Mouse (Mus musculus) erythroblast, embryonic 14.5 days (primary cell): ENCODE measurements around the gene Zfp385a. TPM values are rescaled to one million over a fixed set of nuclear protein-coding genes. Genes with fewer than 3 reads are reported as not detected.

ENCODE experiments used
- H3K27me3 ChIP-seq: 2 replicates; pipeline ENCODE4 v1.6.1; 2012; ENCODE audit warnings: inconsistent platforms; ENCODE audit not compliant: control insufficient read depth
- H3K36me3 ChIP-seq: 2 replicates; pipeline ENCODE4 v1.6.1; 2012; ENCODE audit warnings: mild to moderate bottlenecking, inconsistent platforms; ENCODE audit not compliant: control insufficient read depth
- H3K4me1 ChIP-seq: 2 replicates; pipeline ENCODE4 v1.6.1; 2012; ENCODE audit warnings: inconsistent platforms; ENCODE audit not compliant: control insufficient read depth
- H3K4me3 ChIP-seq: replicated peaks from 2 replicates; pipeline ENCODE3; 2012; ENCODE audit warnings: moderate library complexity, mild to moderate bottlenecking, inconsistent platforms
- H3K9me3 ChIP-seq: 2 replicates; pipeline ENCODE4 v1.6.1; 2012; ENCODE audit warnings: low read length, inconsistent platforms, mixed read lengths; ENCODE audit not compliant: control insufficient read depth
- GATA1 ChIP-seq: IDR thresholded peaks from 2 replicates; pipeline ENCODE4 v1.6.1; 2012; ENCODE audit warnings: low read length, inconsistent platforms, mixed read lengths
- TAL1 ChIP-seq: IDR thresholded peaks from 3 replicates; pipeline ENCODE4 v1.6.1; 2012; ENCODE audit warnings: low read length, inconsistent platforms, mixed read lengths
- polyA plus RNA-seq: library from polyadenylated mRNA; stranded (reverse); fragments of >175 nt; gene quantifications from 2 replicates; pipeline ENCODE4 v1.2.3, GENCODE M21; 2012

The Zfp385a gene
- polyA plus RNA-seq, 1 experiment: 1.6 TPM

DNA sequence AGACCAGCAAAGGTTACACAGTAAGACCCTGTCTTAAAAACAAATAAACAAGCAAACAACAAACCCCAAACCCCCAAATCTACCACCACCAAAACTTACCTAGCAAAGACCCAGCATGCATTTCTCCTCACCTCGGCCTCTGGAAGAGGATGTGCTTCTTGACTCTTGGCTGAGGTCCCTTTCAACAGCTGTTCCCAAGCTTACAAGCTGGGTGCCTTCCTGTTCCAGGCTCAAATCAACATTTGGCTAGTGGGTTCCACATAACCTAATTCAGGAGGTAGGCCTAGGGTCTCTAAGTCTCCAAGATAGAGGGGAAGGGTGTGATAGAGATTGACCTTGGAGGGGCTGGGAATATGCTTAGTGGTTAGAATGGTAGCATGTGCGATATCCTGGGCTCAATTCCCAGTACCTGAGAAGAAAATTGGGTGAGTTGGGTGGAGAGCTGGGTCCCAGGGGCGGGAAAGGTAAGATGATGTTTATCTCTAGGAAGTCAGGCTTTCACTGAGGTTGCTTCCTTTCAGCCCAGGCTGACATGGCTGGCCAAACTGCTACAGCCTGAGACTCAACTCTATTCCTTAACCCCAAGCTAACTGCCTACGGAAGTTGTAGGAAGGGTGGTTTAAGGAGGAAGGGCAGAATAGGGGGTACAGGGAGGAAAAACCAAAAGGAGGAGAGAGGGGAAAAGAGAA lies 35.4 kb upstream of the Zfp385a start:
- H3K4me1 ChIP-seq: no peaks in the 10 kb centered on the region
- no peaks in the 10 kb centered on the region for H3K9me3 ChIP-seq
- H3K4me3 ChIP-seq: no peak overlapping the region
- TF ChIP-seq GATA1 (no peak), TAL1 (no peak)
- peaks cover 4% of the 10 kb centered on the region for H3K27me3 ChIP-seq
- H3K36me3 ChIP-seq: no peaks in the 10 kb centered on the region

DNA sequence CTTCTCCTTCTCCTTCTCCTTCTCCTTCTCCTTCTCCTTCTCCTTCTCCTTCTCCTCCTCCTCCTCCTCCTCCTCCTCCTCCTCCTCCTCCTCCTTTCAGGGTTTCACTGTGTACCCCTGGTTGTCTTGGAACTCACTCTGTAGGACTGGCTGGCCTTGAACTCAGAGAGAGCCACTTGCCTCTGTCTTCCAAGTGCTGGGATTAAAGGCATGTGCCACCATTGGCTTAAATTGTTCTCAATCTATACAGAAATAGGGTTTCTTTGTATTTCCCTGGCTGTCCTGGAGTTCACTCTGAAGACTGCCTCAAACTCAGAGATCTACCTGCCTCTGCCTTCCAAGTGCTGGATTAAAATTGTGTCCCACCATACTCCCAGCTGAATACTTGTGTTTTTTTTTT lies 32.6 kb upstream of the Zfp385a start:
- no peak for TF ChIP-seq GATA1
- TF ChIP-seq TAL1: no peak
- no peaks in the 10 kb centered on the region for H3K9me3 ChIP-seq
- H3K4me3 ChIP-seq: no peak overlapping the region
- peaks cover 16% of the 10 kb centered on the region for H3K27me3 ChIP-seq
- H3K4me1 ChIP-seq: no peaks in the 10 kb centered on the region
- H3K36me3 ChIP-seq: no peaks in the 10 kb centered on the region

DNA sequence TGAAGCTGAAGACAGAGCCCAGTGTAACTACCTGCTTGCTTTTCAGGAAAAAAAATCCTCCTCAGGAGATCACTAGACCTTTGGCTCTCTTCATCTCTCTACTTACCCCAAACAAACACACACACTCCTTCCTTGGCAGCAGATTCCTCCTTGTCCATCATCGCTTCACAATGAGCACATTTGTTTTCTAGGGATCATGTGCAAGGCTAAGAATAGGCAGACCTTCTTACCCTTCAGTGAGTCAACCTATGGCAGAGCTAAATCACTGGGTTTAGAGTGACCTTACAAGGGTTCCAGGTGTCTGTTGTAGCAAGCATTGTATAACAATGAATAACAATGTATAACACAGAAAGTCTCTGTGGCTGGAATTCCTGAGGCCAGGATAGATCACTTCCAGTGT lies 31.8 kb upstream of the Zfp385a start:
- Histone ChIP-seq H3K4me3 (no peak overlapping the region), H3K36me3 (no peaks in the 10 kb centered on the region), H3K27me3 (peaks cover 23% of the 10 kb centered on the region), H3K4me1 (peaks cover 3% of the 10 kb centered on the region), H3K9me3 (no peaks in the 10 kb centered on the region)
- TF ChIP-seq GATA1 (no peak), TAL1 (no peak)

DNA sequence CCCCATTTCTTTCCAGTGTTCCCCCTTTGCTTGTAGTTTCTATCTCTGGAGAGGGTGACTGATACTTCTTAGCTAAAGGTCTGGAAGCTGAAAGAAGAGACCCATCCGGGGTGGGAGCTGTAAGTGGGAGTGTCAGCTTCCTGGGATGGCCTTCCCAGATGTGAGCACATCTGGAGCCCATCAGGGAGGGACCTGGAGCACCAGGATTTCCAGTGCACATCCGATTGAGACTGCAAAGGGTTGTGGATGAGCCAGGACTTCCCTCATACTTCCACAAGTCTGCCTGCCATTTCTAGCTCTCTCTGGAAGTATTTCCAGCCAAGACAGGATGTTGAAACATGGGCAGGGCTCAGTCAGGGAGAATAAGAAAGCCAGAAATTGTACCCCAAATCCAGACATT lies 31.3 kb upstream of the Zfp385a start:
- no peaks in the 10 kb centered on the region for H3K9me3 ChIP-seq
- no peak for TF ChIP-seq GATA1
- no peak for TF ChIP-seq TAL1
- H3K4me1 ChIP-seq: peaks cover 8% of the 10 kb centered on the region
- peaks cover 28% of the 10 kb centered on the region for H3K27me3 ChIP-seq
- no peaks in the 10 kb centered on the region for H3K36me3 ChIP-seq
- no peak overlapping the region for H3K4me3 ChIP-seq

DNA sequence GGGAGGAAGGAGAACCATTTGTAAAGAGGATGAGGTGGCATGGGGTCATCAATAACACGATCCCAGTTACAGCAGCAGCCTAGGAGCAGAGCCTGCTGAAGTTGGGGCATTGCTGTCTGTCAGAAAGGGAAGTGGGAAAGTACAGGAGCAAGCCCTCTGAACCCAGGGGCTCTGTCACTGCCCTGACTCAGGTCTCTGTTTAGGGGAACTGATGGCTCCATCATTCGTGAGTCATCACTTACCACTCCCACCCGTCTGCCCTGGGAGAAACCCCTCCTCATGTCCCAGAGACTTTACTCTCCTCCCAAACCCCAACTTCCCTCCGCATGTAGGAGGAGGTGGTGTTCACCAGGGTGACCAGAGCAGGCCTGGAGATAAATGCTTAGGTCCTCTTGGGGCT lies 30.6 kb upstream of the Zfp385a start:
- Histone ChIP-seq H3K4me1 (peaks cover 16% of the 10 kb centered on the region), H3K27me3 (peaks cover 36% of the 10 kb centered on the region), H3K4me3 (no peak overlapping the region)

DNA sequence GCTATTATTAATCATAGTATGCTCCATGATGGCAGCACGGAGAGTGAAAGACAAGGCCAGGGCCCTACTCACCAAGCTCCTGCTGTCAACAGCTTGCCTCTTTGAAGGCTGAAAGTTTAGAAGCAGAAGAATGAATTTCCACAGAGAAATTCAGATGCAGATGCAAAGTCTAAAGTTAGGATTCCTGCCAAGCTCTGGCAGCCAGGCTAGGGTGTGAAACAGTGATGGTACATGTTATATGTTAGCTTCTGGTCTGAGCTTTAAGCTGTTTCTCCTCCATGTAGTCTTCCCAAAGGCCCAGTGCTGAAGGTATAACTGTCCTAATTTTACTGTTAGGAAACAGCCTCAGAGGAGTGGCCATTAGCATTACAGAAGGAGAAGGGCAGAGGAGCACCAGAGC lies 29.2 kb upstream of the Zfp385a start:
- Histone ChIP-seq H3K4me1 (peaks cover 28% of the 10 kb centered on the region), H3K27me3 (peaks cover 40% of the 10 kb centered on the region), H3K4me3 (no peak overlapping the region)

More for the DNA sequence above, 30.6 kb upstream of the Zfp385a start:
- TF ChIP-seq TAL1 (no peak), GATA1 (no peak)
- no peaks in the 10 kb centered on the region for H3K36me3 ChIP-seq
- no peaks in the 10 kb centered on the region for H3K9me3 ChIP-seq

DNA sequence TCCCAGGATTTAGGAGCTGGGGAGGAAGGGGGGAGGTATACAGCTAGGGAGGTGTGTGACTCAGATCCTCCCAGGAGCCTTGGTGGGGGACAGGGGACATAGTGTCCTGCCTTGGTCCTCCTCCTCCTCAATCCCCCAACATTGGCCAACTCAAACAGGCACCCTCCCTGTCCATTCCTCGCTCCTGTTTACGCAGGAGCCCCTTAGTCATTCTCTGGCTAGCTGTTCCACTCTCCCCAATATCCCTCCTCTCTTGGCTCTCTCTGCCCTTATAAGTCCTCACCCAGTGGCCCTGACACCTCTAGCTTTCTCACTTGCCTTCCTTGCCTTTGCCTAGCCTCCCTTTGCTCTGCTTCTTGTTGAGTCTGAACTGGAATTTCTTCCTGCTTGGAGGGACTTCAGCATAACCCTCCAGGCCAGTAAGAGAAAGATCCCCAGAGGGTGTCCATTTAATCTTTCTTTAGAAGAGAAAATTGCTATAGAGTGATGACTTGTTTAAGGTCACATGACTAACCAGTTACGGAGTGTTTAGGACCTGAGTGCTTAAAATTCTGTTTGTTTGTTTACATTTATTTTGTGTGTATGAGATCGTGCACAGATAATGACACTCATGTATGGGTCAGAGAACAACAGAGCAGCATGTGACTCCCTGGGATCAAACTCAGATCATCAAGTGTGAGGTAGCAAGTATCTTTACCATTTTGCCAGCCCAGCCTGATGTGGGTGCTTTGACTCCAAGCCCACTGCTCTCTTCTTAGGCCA lies 28.5 kb upstream of the Zfp385a start:
- H3K4me1 ChIP-seq: peaks cover 32% of the 10 kb centered on the region
- H3K36me3 ChIP-seq: no peaks in the 10 kb centered on the region
- peaks cover 40% of the 10 kb centered on the region for H3K27me3 ChIP-seq
- TF ChIP-seq GATA1 (no peak), TAL1 (no peak)
- no peak overlapping the region for H3K4me3 ChIP-seq
- H3K9me3 ChIP-seq: no peaks in the 10 kb centered on the region

More for the DNA sequence above, 29.2 kb upstream of the Zfp385a start:
- no peaks in the 10 kb centered on the region for H3K36me3 ChIP-seq
- H3K9me3 ChIP-seq: no peaks in the 10 kb centered on the region
- TF ChIP-seq GATA1 (no peak), TAL1 (no peak)

DNA sequence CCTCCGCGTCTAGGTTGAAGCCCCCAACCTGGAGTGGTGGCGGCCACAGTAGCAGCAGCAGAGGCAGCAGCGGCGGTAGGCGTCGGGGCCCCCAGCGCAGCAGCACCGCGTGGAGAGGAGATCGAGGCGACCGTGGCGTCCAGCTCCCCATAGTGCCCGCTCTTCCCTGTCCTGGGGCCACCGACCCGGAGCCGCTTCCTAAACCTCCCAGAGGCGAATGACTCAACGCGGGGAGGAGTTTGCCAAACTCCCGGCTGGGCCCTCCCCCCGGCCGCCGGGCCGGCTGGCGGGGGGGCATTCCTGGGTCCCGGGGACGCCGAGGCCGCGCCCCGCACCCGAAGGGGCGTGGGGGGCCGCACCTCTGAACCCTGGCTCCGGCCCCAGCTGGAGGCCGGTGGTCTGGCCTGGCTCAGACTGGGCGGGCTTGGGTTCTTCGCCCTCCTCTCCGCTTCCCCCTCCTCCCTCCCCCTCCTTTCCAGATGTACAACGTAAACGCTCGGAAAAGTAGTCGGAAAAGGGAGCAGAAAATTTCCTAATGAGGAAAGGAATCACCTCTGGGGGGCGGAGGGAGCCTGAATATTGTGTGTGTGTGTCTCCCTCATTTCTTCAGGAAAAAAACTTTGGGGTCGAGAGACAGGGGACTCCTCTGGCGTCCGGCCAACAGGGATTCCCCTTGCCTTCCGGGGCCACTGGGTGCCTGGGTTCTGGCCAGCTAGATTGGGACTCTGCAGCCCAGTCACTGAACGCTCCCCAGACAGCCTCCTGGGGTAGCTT lies 26.7 kb upstream of the Zfp385a start, which contains the start of gene Itga5:
Gene Itga5 (minus strand): TSS at position 388 of the 774 bp plus-strand sequence.
- Histone ChIP-seq H3K4me1 (peaks cover 46% of the 10 kb centered on the region), H3K36me3 (no peaks in the 10 kb centered on the region), H3K27me3 (peaks cover 40% of the 10 kb centered on the region), H3K9me3 (no peaks in the 10 kb centered on the region), H3K4me3 (peak within 1 kb of the TSS; percentile 66)
- no peak for TF ChIP-seq GATA1
- no peak for TF ChIP-seq TAL1
